Mouse (Mus musculus) liver, embryonic 14.5 days (tissue): ENCODE measurements around the gene Sh3bp4. TPM values are rescaled to one million over a fixed set of nuclear protein-coding genes. Genes with fewer than 3 reads are reported as not detected.

Experiments used
- ATAC-seq: fragments of 200-750 bp; cut with Nextera tagmentation; 2 replicates; pipeline ENCODE4 v1.8.0; 2017; ENCODE audit warnings: moderate number of reproducible peaks, mild to moderate bottlenecking, moderate library complexity; ENCODE audit not compliant: insufficient read depth
- DNase-seq, 3 experiments: peaks; one replicate each; pipeline ENCODE4 v3.0.0-alpha.2; 2012 to 2013; ENCODE audit warnings: low read depth in 3 of 3, low spot score in 3 of 3
- H3K27ac ChIP-seq: fragments of 300-500 bp; sonication (generic); 2 replicates; pipeline ENCODE4 v1.5.1; 2014; ENCODE audit warnings: moderate library complexity, mild to moderate bottlenecking, control low read depth, inconsistent platforms
- H3K27me3 ChIP-seq: fragments of 300-500 bp; sonication (generic); 2 replicates; pipeline ENCODE4 v1.6.1; 2014; ENCODE audit warnings: mild to moderate bottlenecking, low read length, moderate library complexity; ENCODE audit not compliant: control insufficient read depth, insufficient read depth
- H3K36me3 ChIP-seq: fragments of 300-500 bp; sonication (generic); replicated peaks from 2 replicates; pipeline ENCODE4 v1.6.1; 2014; ENCODE audit warnings: low read depth; ENCODE audit not compliant: control insufficient read depth, insufficient read depth
- H3K4me1 ChIP-seq, 2 experiments: fragments of 200-500 bp in 1 of 2; fragments of 300-500 bp in 1 of 2; sonication (generic) in 1 of 2; replicated peaks; 2 replicates each; pipeline ENCODE4 v1.6.1; 2012 to 2014; ENCODE audit warnings: antibody characterized with exemption in 1 of 2, inconsistent platforms in 1 of 2, low read length in 1 of 2; ENCODE audit not compliant: control insufficient read depth in 2 of 2, insufficient read depth in 2 of 2
- H3K4me2 ChIP-seq: fragments of 300-500 bp; sonication (generic); 2 replicates; pipeline ENCODE4 v1.6.1; 2014; ENCODE audit warnings: low read depth, mild to moderate bottlenecking, control low read depth, moderate library complexity
- H3K4me3 ChIP-seq, 2 experiments: fragments of 200-500 bp in 1 of 2; fragments of 300-500 bp in 1 of 2; sonication (generic) in 1 of 2; 2 replicates each; pipeline ENCODE4 v1.5.1; 2012 to 2014; ENCODE audit warnings: low read depth in 2 of 2, low read length in 2 of 2, mild to moderate bottlenecking in 2 of 2, control low read depth in 1 of 2, inconsistent platforms in 1 of 2, moderate library complexity in 1 of 2; ENCODE audit not compliant: insufficient read depth in 1 of 2
- H3K9ac ChIP-seq: fragments of 300-500 bp; sonication (generic); replicated peaks from 2 replicates; pipeline ENCODE4 v1.6.1; 2014; ENCODE audit warnings: mild to moderate bottlenecking, control low read depth, moderate library complexity
- H3K9me3 ChIP-seq: fragments of 300-500 bp; sonication (generic); 2 replicates; pipeline ENCODE4 v1.6.1; 2016; ENCODE audit warnings: low read length, mixed read lengths; ENCODE audit not compliant: control insufficient read depth
- CTCF ChIP-seq: IDR thresholded peaks from 2 replicates; pipeline ENCODE4 v1.5.1; 2016; ENCODE audit warnings: antibody characterized with exemption, low read depth, control low read depth
- EP300 ChIP-seq: IDR thresholded peaks from 2 replicates; pipeline ENCODE4 v1.6.1; 2016; ENCODE audit warnings: antibody characterized with exemption, low read depth
- WGBS: fragments of 180-500 bp; shearing (Covaris S2); extraction: QIAGEN DNeasy Blood & Tissue Kit; methylation state at CpG from one replicate; pipeline ENCODE4 v1.1.7; 2014; ENCODE audit not compliant: insufficient replicate concordance; 5-methylcytosine and 5-hydroxymethylcytosine counted together
- polyA plus RNA-seq, 2 experiments: library from polyadenylated mRNA; depleted of rRNA in 1 of 2; stranded (reverse) in 1 of 2; unstranded in 1 of 2; fragments of >200 nt; fragmentation: Nextera tagmentation in 1 of 2; extraction: Ambion mirVana in 1 of 2; gene quantifications; 2 replicates each; pipeline versions ENCODE4 v1.2.1 to v1.2.3; 2012 to 2014

The Sh3bp4 gene
- polyA plus RNA-seq, 2 experiments: 0.51 to 0.63 TPM

- WGBS: 63% methylated on average over 7 of the region's 7 CpGs
- no peak overlapping the region for H3K4me3 ChIP-seq
- DNase-seq: no peak
Measured at GRCm38 (mm10) chr1:89124076-89124475, 53.9 kb downstream of the Sh3bp4 start.

GRCm38 (mm10) chr1:89127163-89127562, 56.9 kb downstream of the Sh3bp4 start:
- H3K27me3 ChIP-seq: no peaks in the 10 kb centered on the region
- H3K4me1 ChIP-seq: no peaks in the 10 kb centered on the region
- ATAC-seq: no peak
- H3K9me3 ChIP-seq: no peaks in the 10 kb centered on the region
- no peak for DNase-seq
- H3K27ac ChIP-seq: no peak overlapping the region
- 85% methylated on average over 3 of the region's 3 CpGs for WGBS
- H3K36me3 ChIP-seq: no peaks in the 10 kb centered on the region
- no peak overlapping the region for H3K4me2 ChIP-seq
- no peak overlapping the region for H3K9ac ChIP-seq
- TF ChIP-seq EP300 (no peak), CTCF (peak; percentile 43)
- H3K4me3 ChIP-seq: no peak overlapping the region

More at GRCm38 (mm10) chr1:89124076-89124475, 53.9 kb downstream of the Sh3bp4 start:
- TF ChIP-seq EP300: no peak
- TF ChIP-seq CTCF: no peak
- ATAC-seq: no peak
- H3K4me1 ChIP-seq: no peaks in the 10 kb centered on the region
- H3K36me3 ChIP-seq: no peaks in the 10 kb centered on the region
- H3K9me3 ChIP-seq: no peaks in the 10 kb centered on the region
- no peaks in the 10 kb centered on the region for H3K27me3 ChIP-seq
- H3K27ac ChIP-seq: no peak overlapping the region
- no peak overlapping the region for H3K9ac ChIP-seq
- no peak overlapping the region for H3K4me2 ChIP-seq

- no peak overlapping the region for H3K4me2 ChIP-seq
- no peak for DNase-seq
- 67% methylated on average over 6 of the region's 6 CpGs for WGBS
Measured at GRCm38 (mm10) chr1:89130429-89130828, 60.2 kb downstream of the Sh3bp4 start.

GRCm38 (mm10) chr1:89131018-89131540, 60.9 kb downstream of the Sh3bp4 start:
- Histone ChIP-seq H3K4me3 (no peak overlapping the region), H3K4me1 (no peaks in the 10 kb centered on the region)
- 40% methylated on average over 14 of the region's 14 CpGs for WGBS

More at GRCm38 (mm10) chr1:89130429-89130828, 60.2 kb downstream of the Sh3bp4 start:
- no peaks in the 10 kb centered on the region for H3K36me3 ChIP-seq
- H3K9ac ChIP-seq: no peak overlapping the region
- TF ChIP-seq CTCF: no peak
- TF ChIP-seq EP300: no peak
- no peaks in the 10 kb centered on the region for H3K27me3 ChIP-seq
- no peaks in the 10 kb centered on the region for H3K4me1 ChIP-seq
- ATAC-seq: no peak
- H3K4me3 ChIP-seq: no peak overlapping the region
- no peak overlapping the region for H3K27ac ChIP-seq
- H3K9me3 ChIP-seq: no peaks in the 10 kb centered on the region

GRCm38 (mm10) chr1:89131707-89132106, 61.5 kb downstream of the Sh3bp4 start:
- no peak for TF ChIP-seq CTCF
- no peak for TF ChIP-seq EP300
- DNase-seq (no peak), ATAC-seq (no peak)
- H3K9me3 ChIP-seq: no peaks in the 10 kb centered on the region
- no peaks in the 10 kb centered on the region for H3K4me1 ChIP-seq
- no peak overlapping the region for H3K27ac ChIP-seq
- H3K4me2 ChIP-seq: no peak overlapping the region
- WGBS: 69% methylated on average over 8 of the region's 8 CpGs
- no peak overlapping the region for H3K9ac ChIP-seq
- no peaks in the 10 kb centered on the region for H3K27me3 ChIP-seq
- no peaks in the 10 kb centered on the region for H3K36me3 ChIP-seq
- H3K4me3 ChIP-seq: no peak overlapping the region

More at GRCm38 (mm10) chr1:89131018-89131540, 60.9 kb downstream of the Sh3bp4 start:
- Histone ChIP-seq H3K9ac (no peak overlapping the region), H3K27me3 (no peaks in the 10 kb centered on the region), H3K36me3 (no peaks in the 10 kb centered on the region), H3K9me3 (no peaks in the 10 kb centered on the region), H3K27ac (no peak overlapping the region), H3K4me2 (no peak overlapping the region)
- DNase-seq (no peak), ATAC-seq (no peak)
- no peak for TF ChIP-seq CTCF
- no peak for TF ChIP-seq EP300
